Mouse (Mus musculus) kidney, adult 2 months (tissue): ENCODE results near the gene Tmem268.

Experiments
- CTCF ChIP-seq: fragments of 200-500 bp; conservative IDR thresholded peaks from 2 replicates; pipeline ENCODE4 v1.5.1; 2011; ENCODE audit warnings: low read depth, mild to moderate bottlenecking, control low read depth, low read length, moderate library complexity, mixed read lengths; ENCODE audit not compliant: insufficient read depth, insufficient read length
- POLR2A ChIP-seq: fragments of 200-500 bp; IDR thresholded peaks from one replicate; pipeline ENCODE4 v1.6.1; 2011; ENCODE audit warnings: low read depth, low read length, control low read depth

GRCm38 (mm10) chr4:63586240-63586639, 27.7 kb downstream of the Tmem268 start:
- TF ChIP-seq POLR2A (no peak), CTCF (no peak)
